Comparison of ENCODE assay signal across 8 mouse cellular contexts in the genomic region with DNA sequence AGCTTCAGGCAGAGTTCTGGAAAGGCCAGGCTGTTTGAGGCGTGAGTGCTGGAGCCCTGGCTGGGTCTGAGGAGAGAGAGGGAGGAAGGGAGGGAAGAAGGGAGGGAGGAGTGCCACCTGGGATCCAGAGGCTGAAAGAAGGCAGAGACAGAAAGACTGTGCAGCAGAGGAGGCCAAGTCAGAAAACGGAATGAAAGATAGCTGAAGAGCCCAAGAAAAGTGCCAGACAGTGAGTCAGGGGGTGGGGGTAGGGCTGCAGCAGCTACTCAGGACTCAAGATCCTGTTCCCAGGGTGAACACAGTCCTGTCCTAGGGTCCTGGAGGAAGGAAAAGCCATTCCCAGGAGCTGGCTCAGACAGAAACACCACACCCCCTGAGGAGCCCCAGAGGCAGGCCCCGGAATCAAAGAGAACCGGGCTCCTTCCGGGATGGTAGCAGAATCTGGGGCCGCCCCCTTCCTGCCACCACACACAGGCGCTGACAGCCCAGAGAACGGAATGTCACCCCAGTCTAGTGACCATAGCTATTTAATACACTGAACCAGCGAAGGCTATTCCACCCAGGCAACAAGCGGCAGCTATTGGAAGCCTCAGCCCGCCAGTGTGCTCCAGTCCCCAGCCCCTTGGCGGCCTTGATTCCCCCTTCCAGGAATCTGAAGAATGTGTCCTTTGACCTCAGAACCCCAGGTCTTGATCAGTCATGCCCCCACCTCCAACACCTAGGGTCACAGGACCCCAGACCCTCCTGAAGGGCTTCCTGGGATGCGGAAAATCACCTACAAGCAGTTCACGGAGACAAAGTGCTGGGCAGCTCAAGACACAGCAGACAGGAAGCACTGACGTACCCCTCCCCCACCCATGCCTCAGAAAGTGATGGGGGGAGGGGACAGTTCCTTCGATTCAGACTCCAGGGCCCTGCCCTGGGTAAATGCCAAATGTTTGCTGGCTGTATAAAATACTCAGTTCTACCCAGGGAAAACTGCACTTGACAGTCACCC. TPM values are rescaled to one million over a fixed set of nuclear protein-coding genes. Genes with fewer than 3 reads are reported as not detected.
DNase-seq lines count a peak whose midpoint lies in the region; ATAC-seq and TF ChIP-seq lines count a peak whose summit lies in the region.

No protein-coding gene starts in this region.

- no peaks in the 10 kb centered on the region for H3K27me3 ChIP-seq in ES-Bruce4 (ENCODE audit: control insufficient read depth, insufficient read depth, low read length, poor library complexity, severe bottlenecking)
- no peaks in the 10 kb centered on the region for H3K27me3 ChIP-seq in heart, postnatal 0 days (ENCODE audit: control insufficient read depth, insufficient read depth, low read length)

- peak overlapping the region; percentile 87 for H3K4me2 ChIP-seq in heart, postnatal 0 days (ENCODE audit: low read depth, low read length)

- under 1% methylated on average over 16 of the region's 16 CpGs for WGBS in heart, postnatal 0 days

- TF ChIP-seq CTCF in ES-Bruce4 (IDR thresholded peaks at IDR 0.05; ENCODE audit: low read depth, low read length), result no peak
- no peak for TF ChIP-seq CTCF in heart, postnatal 0 days (IDR thresholded peaks at IDR 0.05; ENCODE audit: low read depth)

- peak overlapping the region; percentile 70 for H3K27ac ChIP-seq in ES-Bruce4 (ENCODE audit: insufficient read depth, low read length)
- peak overlapping the region; percentile 99 for H3K27ac ChIP-seq in heart, postnatal 0 days (ENCODE audit: low read depth)

- peak; percentile 76 for ATAC-seq in heart, postnatal 0 days (ENCODE audit: insufficient read depth, low read depth)

- no peaks in the 10 kb centered on the region for H3K9me3 ChIP-seq in ES-Bruce4 (replicated peaks; ENCODE audit: control insufficient read depth, insufficient read depth, low read length, poor library complexity, severe bottlenecking)
- no peaks in the 10 kb centered on the region for H3K9me3 ChIP-seq in heart, postnatal 0 days (replicated peaks; ENCODE audit: control insufficient read depth, low read length)

- DNase-seq in adrenal gland, adult 8-10 months, result peak; percentile 79
- DNase-seq in fibroblast of lung, adult 2 months (ENCODE audit: low read depth), result peak; percentile 87
- peak; percentile 92 for DNase-seq in heart, postnatal 0 days (ENCODE audit: low spot score)
- peak; percentile 90 for DNase-seq in kidney, postnatal 14 days
- peak; percentile 92 for DNase-seq in lung, postnatal 25 days (ENCODE audit: low spot score)
- DNase-seq in retina, embryonic 14.5 days (ENCODE audit: low spot score), result peak; percentile 72
- DNase-seq in yolk sac, embryonic 10.5 days (ENCODE audit: low spot score), result peak; percentile 84

- TF ChIP-seq EP300 in ES-Bruce4 (IDR thresholded peaks at IDR 0.05; ENCODE audit: insufficient read depth, low read depth, low read length), result 0 out of 2 replicates have a peak, but pooled peaks have one; percentile 60
- peak; percentile 70; the same call in 1 of the 2 replicates for TF ChIP-seq EP300 in heart, postnatal 0 days (IDR thresholded peaks at IDR 0.05; ENCODE audit: low read depth)

- TF ChIP-seq POLR2A in ES-Bruce4 (IDR thresholded peaks at IDR 0.05; ENCODE audit: insufficient read depth, low read length), result no peak

- H3K4me1 ChIP-seq in ES-Bruce4 (ENCODE audit: control insufficient read depth, insufficient read depth, low read length), result peaks cover 27% of the 10 kb centered on the region
- peaks cover 53% of the 10 kb centered on the region for H3K4me1 ChIP-seq in heart, postnatal 0 days (ENCODE audit: control insufficient read depth, insufficient read depth)

- no peak overlapping the region; the same call in 1 of the 2 replicates for H3K9ac ChIP-seq in ES-Bruce4 (ENCODE audit: low read depth, poor library complexity, severe bottlenecking)
- H3K9ac ChIP-seq in heart, postnatal 0 days (replicated peaks; ENCODE audit: low read depth, low read length), result peak overlapping the region; percentile 92

- H3K4me3 ChIP-seq in ES-Bruce4 (ENCODE audit: low read depth, low read length), result peak overlapping the region; percentile 60
- peak overlapping the region; percentile 95 for H3K4me3 ChIP-seq in heart, postnatal 0 days (ENCODE audit: low read depth, low read length)

- H3K36me3 ChIP-seq in ES-Bruce4 (ENCODE audit: control insufficient read depth, insufficient read depth, low read length, poor library complexity, severe bottlenecking), result no peaks in the 10 kb centered on the region
- H3K36me3 ChIP-seq in heart, postnatal 0 days (replicated peaks; ENCODE audit: control insufficient read depth, insufficient read depth, low read length), result peaks cover 4% of the 10 kb centered on the region; the same call in 1 of the 2 replicates

RNA-seq across cellular contexts. Expression of a gene that starts 3.0 kb away (rescaled TPM):
- polyA plus RNA-seq in ES-Bruce4 (2011; ENCODE audit: insufficient read depth, insufficient read length, low read depth, missing spikeins), result 28.4 and 39.7 TPM in 2 replicates
- total RNA-seq in adrenal gland, adult 8-10 months (2022), result 10 to 100 TPM in 3 of 4 experiments, 1 to 10 TPM in 1; 7.7 to 69.5 (median 16.0) TPM
- 23.8 and 96.9 TPM in 2 replicates for total RNA-seq in heart, postnatal 0 days (2014; rRNA removed; ENCODE audit: low replicate concordance)
- 4.0 and 4.2 TPM in 2 replicates for polyA plus RNA-seq in heart, postnatal 0 days (2015; fragmentation: Nextera tagmentation; extraction: Ambion mirVana)

RNA-seq across cellular contexts. Expression of a gene that starts 41.9 kb away (rescaled TPM):
- polyA plus RNA-seq in ES-Bruce4 (2011; ENCODE audit: insufficient read depth, insufficient read length, low read depth, missing spikeins), result not detected in 2 replicates
- under 1 TPM; 0.06 to 0.16 (median 0.10) TPM for total RNA-seq in adrenal gland, adult 8-10 months (2022)
- total RNA-seq in heart, postnatal 0 days (2014; rRNA removed; ENCODE audit: low replicate concordance), result 140 and 178 TPM in 2 replicates
- polyA plus RNA-seq in heart, postnatal 0 days (2015; fragmentation: Nextera tagmentation; extraction: Ambion mirVana), result 38.4 and 45.1 TPM in 2 replicates

RNA-seq across cellular contexts. Expression of a gene that starts 44.1 kb away (rescaled TPM):
- 0.93 and 1.2 TPM in 2 replicates for polyA plus RNA-seq in ES-Bruce4 (2011; ENCODE audit: insufficient read depth, insufficient read length, low read depth, missing spikeins)
- total RNA-seq in adrenal gland, adult 8-10 months (2022), result under 1 TPM; 0.09 to 0.43 (median 0.28) TPM
- 0.27 TPM in 1 of 2 replicates, not detected in the other for total RNA-seq in heart, postnatal 0 days (2014; rRNA removed; ENCODE audit: low replicate concordance)
- polyA plus RNA-seq in heart, postnatal 0 days (2015; fragmentation: Nextera tagmentation; extraction: Ambion mirVana), result 0.05 and 0.07 TPM in 2 replicates

RNA-seq across cellular contexts. Expression of a gene that starts 44.1 kb away (rescaled TPM):
- polyA plus RNA-seq in ES-Bruce4 (2011; ENCODE audit: insufficient read depth, insufficient read length, low read depth, missing spikeins), result 7.2 and 9.2 TPM in 2 replicates
- total RNA-seq in adrenal gland, adult 8-10 months (2022), result 10 to 100 TPM; 31.7 to 45.8 (median 42.3) TPM
- 10.0 and 63.5 TPM in 2 replicates for total RNA-seq in heart, postnatal 0 days (2014; rRNA removed; ENCODE audit: low replicate concordance)
- polyA plus RNA-seq in heart, postnatal 0 days (2015; fragmentation: Nextera tagmentation; extraction: Ambion mirVana), result 14.1 and 16.8 TPM in 2 replicates

Comparison
In these comparisons a context has a peak if more than half of its experiments do, and no peak if none do; other contexts are left out.
1. Peak in every context shown above with its lines: DNase-seq, ATAC-seq, H3K4me3 ChIP-seq and H3K27ac ChIP-seq.
2. RNA of a gene that starts 41.9 kb away (total RNA-seq): 140 to 178 TPM in heart, postnatal 0 days; 0.06 to 0.16 TPM in adrenal gland, adult 8-10 months; every median in the first group is over 100 times any median in the second.